Mouse (Mus musculus): ENCODE measurements at regions not wholly inside any gene's neighbourhood (a gene's known extent, or its start where the extent isn't known, plus 50 kb on each side); places are given as distances from the start of the nearest gene placed in this dataset.
"Not testable (repeated sequence)": the region's sequence is repeated elsewhere in the genome, so short reads cannot be mapped to it uniquely, and the experiment has no call there.

DNA sequence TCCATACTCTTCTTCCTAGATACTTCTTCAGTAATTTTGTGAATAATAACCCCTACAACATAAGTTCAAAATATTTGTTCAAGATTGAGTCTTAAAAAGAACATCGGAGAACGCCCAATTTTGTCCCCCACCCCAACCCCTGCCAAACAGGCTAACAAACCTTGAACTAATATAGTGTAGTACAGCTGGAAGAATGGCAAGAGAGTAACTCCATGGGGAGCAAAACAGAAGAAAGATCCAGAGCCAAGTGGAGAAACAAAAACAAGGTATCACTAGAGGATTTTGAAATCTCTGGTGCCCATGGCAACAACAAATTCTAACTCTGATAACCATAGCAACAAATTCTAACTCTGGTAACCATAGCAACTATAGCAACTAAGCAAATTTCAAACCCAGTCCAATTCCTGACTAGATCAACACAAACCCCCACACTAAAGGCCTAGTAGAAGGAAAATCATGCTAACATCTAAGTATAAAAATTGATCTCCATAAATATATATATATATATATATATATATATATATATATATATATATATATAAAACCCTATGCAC, 74.2 kb upstream of the Magee2 start:
- no peak for DNase-seq (ENCODE audit: low read depth)

DNA sequence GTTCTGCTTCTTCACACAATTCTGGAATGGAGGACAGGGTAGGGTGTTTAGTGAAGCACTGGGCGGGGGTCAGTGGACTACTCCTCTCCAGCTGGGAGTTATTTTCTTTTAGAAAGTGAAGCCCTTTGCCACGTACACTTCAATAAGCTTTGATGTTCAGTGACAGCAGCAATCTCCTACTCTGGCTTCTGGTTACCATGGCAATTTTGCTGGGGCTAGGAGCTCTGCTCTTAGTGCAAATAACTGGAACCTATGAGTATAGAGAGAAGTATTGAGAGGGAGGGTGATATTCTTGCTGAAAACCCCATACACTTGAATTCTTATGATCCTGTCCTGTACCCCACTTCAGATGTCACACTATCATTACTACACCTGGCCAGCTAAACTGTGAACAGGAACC, 94.5 kb upstream of the Magee2 start:
- no peak for DNase-seq (ENCODE audit: low read depth)

DNA sequence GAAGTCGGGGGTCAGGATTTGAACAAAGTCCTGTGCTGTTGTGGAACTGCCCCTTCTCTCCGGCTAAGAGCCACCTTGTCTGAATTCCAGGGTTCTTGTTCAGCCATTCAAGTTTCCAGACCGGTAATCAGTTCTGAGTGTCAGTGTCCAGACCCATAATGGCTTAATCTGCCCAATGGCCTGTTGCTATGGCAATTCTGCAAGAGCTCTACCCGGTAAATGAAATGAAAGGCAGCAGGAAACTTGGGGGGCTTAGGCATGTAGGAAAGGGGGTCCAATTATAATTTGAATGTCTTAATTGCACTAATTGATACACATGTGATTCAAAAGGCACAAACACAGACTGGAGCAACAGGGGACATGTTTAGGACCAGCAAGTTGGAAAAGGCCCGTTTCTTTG, 95.7 kb upstream of the Magee2 start:
- not testable (repeated sequence) for DNase-seq (ENCODE audit: low read depth)

DNA sequence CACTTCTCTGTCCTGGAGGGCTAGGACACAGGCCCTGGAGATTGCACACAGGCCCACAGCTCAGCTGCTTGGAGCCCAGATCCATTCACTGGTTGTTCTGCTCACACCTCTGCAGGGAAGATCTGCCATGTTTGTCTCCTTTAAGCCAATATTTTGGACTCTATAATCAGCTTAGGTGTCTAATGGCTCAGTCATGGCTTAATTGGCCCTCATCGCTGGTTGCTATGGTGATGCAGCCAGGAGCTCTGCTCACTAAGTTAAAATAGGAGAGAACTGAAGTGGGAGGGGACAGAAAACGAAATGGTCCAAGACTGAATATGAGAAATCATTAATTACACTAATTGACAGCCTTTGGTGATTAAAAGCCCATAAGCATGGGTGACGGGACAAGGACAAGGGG, 96.3 kb upstream of the Magee2 start:
- DNase-seq (ENCODE audit: low read depth) = not testable (repeated sequence)

DNA sequence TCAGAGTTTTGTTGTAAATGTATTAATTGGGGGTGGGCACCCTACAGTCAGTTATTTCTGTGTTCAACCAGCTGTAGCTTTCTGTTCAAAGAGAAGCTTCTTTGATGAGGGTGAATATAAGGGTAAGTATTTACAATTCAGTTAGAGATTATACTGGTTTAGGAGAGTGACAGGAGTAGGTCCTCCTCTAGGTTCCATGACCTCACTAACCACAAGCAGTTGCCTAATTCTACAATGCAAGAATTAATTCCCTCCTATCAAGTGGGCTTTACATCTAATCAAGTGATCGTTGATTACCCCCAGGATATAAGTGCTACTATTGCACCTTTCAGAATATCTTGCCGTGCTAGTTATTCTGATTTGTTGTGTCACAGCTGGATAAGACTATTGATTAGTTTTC, 101.1 kb upstream of the Pbdc1 start:
- no peak for DNase-seq (ENCODE audit: low read depth)

DNA sequence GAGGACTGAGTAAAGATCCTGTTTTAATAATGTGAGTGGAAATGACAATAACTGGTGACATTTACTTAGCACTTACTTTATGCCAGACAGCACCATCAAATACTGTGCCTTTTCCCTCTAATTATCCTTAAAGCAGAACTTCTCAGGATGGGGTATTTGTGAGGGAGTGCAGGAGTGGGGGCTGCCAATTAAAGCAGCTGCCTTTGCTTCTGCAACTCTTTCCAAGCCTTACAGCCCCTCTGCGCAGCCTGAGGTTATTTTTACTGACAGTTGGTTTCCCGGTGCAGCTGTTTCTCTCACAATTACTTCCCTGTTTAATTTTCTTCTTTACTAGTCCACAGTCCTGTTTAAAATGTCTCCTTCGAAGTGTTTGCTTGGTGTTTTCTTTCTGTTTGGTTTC, 76.3 kb upstream of the Pbdc1 start:
- DNase-seq (ENCODE audit: low read depth) = no peak

DNA sequence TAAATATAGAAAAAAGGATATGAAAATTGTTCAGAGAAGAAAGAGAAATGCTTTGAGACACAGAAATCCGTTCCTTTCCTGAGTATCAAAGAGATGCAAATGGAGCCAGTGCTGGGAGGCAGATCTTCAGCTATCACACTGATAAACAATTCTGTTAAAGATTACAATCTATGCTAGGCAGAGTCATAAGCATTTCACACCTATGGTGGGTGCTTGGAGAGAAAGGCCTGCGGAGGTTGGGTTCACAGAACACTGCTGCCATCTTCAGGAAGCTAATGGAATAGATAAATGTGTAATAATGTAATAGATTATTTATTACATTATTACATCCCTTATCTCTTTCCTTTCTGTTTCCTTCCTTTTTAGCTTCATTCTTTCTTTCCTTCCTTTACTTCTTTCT, 73.1 kb upstream of the Pbdc1 start:
- peak; percentile 1 for DNase-seq (ENCODE audit: low read depth)
